Mouse (Mus musculus) urinary bladder, adult 18-20 months (tissue): Measurements from ENCODE around the gene Ubr2.

Experiments
- DNase-seq, 2 experiments: peaks; one replicate each; pipeline ENCODE4 v3.0.0; 2022; ENCODE audit warnings: low spot score in 2 of 2, mixed read lengths in 2 of 2

The Ubr2 gene

DNA sequence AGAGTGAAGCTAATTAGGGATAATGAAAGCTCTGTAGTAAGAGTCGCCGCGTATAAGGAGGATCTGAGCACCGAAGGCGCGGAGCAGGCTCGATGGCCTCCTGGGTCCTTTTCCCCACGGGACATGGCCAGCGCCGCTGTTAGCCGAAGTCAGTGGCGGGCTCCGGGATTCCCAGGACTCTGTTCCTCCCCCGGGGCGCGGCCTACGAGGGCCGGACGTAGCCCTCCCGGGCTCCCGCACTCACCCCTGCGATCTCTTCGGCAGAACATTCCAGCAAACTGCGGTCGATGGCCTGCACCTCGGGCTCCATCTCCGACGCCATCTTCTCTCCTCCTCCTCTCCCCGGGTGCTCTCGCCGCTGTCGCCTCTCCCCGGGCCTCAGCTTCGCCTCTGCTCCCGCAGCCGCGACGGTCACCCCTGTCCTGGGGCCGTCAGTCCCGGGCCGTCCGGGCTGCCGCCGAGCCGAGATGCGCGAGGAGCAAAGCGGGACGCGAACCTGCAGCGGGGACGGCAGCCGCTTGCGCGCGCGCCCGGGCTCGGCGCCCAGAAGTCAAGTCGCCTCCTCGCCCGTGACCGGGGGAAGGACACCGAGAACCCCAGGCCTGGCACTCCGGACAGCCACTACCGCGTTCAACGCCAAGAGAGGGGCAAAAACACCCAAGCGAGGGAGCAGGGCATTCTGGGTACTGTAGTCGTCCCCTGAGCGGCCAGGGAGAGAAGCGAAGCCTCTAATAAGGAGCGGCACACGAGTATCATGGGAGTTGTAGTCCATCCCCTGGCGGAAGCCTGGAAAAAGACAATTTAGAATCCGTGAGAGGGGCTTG, at the start of gene Ubr2:
Gene Ubr2 (minus strand): TSS at position 659 of the 824 bp plus-strand sequence.
- DNase-seq: peak; percentile 83 to 90

GRCm38 (mm10) chr17:47059836-47060360, 49.5 kb upstream of the Ubr2 start:
- peak; percentile 58 to 84 for DNase-seq

- DNase-seq: no peak
Measured at GRCm38 (mm10) chr17:47057966-47058365, 47.6 kb upstream of the Ubr2 start.

GRCm38 (mm10) chr17:47056476-47056875, 46.1 kb upstream of the Ubr2 start:
- DNase-seq: no peak

- DNase-seq: no peak
Measured at GRCm38 (mm10) chr17:47055121-47055520, 44.8 kb upstream of the Ubr2 start.

- DNase-seq: no peak
Measured at GRCm38 (mm10) chr17:47054613-47055012, 44.3 kb upstream of the Ubr2 start.

DNA sequence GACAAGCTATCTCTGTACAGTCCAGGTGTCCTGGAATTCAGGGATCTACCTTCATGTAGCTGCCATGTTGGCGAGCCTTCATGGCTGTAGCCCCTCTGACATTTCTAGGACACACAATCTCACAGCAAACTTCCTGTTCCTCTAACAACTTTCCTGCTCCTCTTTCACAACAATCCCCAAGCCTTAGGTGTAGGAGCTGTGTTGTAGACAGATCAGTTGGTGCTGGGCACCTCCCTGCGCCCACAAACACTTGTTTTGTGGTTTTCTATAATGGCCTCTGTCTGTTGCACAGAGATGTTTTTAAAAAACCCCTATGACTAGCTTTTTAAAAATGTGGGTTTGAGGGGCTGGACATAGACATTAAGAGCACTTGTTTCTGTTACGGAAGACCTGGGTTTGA, 40.3 kb upstream of the Ubr2 start:
- no peak for DNase-seq

DNA sequence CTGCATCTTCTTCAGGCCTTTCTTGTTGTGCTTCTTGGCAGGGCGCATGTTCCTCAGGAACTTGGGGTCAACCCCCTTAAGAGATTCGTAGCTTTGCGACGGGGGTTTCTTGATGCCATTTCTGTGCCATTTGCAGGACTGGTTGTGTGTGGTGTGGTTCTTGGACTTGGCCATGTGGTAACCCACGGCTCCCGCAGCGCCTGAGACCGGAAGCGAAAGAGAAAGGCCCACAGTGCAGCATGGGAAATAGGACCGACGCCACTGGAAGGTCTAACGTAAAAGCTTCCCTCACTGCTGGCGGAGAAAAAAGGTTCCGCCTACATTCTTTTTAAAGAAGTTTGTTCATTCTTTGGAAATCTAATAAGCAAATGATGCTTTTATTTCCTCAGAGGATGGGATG, 32.5 kb upstream of the Ubr2 start:
- DNase-seq: no peak

DNA sequence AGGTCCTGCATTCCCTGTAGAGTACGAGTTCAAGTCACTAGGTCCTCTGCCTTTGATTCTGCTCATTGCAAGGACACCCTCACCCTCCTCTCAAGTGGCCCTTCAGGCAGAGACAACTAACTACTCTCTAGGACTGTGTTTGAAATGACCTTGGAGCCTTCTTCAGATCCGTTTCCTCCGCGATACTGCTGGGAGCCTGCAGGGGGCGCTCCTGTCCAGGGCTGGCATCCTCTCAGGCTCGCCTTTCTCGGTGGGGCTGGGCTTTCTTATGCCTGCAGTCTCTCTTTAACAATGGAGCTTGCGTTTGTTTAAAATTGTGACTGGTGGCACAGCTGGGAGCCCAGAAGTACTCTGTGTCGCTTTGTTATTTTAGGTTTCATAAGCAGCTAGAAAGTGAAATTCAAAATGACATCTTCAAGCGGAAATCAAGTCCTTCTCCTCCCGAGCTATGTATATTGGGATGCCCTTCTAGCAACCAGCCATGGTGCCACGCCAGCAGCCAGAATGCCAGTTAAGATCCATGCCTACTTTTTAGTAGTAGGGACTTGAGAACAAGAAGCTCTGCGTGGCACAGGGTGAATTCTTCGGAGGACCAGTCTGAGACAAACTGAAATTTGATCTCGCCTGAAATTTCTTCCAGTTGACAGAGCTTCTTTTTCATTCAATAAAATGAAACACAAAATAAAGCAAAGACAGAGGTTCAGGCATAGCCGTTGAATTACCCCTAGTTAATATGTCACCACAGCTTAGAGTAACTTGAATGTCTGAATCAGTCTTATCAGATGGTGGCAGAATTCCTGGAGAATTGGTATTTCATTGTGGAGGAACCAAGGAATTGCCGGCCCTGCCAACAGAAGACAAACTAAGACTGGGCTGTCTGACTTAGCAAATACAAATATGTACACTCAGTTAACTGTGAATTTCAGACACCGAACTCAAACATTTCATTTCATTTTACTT, 28.8 kb upstream of the Ubr2 start:
- peak; percentile 76 to 88 for DNase-seq

GRCm38 (mm10) chr17:47034536-47034935, 24.2 kb upstream of the Ubr2 start:
- no peak for DNase-seq

- peak in 1 of 2 experiments; percentile 23 for DNase-seq
Measured at GRCm38 (mm10) chr17:47033643-47034042, 23.3 kb upstream of the Ubr2 start.

GRCm38 (mm10) chr17:47024805-47025204, 14.4 kb upstream of the Ubr2 start:
- no peak for DNase-seq

- no peak for DNase-seq
Measured at GRCm38 (mm10) chr17:47023369-47023768, 13.0 kb upstream of the Ubr2 start.

GRCm38 (mm10) chr17:47012896-47013295, 2.5 kb upstream of the Ubr2 start:
- peak in 1 of 2 experiments; percentile 54 for DNase-seq

- no peak for DNase-seq
Measured at GRCm38 (mm10) chr17:47011661-47012043, 1.3 kb upstream of the Ubr2 start.

DNA sequence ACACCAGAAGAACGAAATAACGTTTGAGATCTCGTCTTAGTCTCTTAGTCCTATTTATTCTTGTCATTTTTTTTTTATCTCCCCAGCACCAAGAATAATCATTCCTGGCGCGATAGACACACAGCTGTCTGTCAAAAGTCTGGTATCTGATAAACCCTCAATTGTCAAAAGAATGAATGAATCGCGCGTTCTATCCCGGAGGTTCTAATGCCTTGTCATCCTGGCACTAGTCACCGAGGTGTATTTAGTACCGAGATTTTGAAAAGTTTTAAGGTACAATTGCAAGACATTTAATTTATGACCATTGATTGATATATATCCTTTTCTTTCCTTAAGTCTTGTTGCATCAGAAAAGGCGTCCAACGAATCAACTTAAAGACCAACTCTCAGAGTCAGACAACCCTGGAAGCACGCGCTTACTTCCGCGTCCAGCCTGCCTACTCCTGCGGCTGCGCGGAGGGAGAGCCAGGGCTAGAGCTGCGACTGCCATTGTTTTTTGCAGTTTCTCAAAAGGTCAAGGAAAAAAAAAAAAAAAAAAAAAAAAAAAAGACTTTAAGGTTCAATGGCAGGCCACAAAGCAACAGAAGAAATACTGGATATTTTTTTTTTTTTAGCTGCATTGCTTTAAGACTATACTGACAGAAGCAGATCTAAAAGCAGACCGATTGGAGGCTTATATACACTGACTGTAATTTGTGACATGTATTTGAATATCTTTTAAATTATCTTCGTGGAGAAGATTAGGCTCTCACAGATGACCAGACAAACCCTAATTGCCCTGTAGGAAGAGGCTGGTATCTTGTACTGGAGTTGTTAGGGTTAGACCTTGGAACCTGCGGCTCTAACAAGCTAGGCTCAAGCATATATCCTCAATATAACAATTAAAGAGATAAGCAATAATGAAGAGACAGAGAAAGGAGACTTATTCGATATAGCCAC, 635 bp upstream of the Ubr2 start:
- peak in 1 of 2 experiments; percentile 57 for DNase-seq

GRCm38 (mm10) chr17:47009546-47009897, 834 bp downstream of the Ubr2 start:
- DNase-seq: no peak

- no peak for DNase-seq
Measured at GRCm38 (mm10) chr17:47009016-47009415, 1.3 kb downstream of the Ubr2 start.

DNA sequence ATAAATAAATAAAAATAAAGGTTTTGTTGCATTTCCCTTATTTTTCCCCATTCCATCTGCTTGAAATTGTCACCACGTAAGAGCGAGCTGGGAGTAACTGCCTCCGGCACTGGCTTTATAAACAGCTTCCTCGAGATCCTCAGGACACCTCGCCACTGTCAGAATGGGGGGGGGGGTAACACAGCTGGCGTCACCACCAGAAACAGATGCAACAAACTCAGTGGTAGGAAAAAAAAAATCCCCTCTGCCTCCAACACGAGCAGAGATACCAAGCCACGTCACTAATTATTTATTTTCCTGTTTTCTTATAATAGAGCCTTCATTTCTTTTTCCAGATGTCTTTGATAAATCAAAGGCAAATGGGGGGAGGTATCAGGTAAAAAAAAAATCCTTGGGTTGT, 1.9 kb downstream of the Ubr2 start:
- no peak for DNase-seq

DNA sequence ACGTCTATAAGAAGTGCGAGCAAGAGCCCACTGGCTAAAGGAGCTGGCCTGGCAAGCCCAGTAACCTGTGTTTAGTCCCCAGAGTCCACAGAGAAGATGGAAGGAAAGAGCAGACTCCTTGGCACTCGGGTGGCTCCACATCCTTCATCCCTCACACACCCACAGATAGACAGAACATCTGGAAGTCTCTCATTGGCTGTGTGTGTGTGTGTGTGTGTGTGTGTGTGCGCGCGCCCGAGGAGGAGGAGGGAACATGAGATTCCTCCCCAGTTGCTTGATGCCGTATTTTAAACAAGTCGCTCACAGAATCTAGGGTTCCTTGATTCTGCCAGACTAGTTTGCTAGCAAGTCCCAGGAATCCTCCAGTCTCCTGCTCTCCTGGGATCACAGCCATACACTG, 3.6 kb downstream of the Ubr2 start:
- no peak for DNase-seq

- no peak for DNase-seq
Measured at GRCm38 (mm10) chr17:47005741-47006405, 4.5 kb downstream of the Ubr2 start.
